Mouse (Mus musculus) lung, adult 2 months (tissue): ENCODE measurements around the gene Vwa3b.

Experiments used
- CTCF ChIP-seq: fragments of 200-500 bp; IDR thresholded peaks from 2 replicates; pipeline ENCODE4 v1.5.1; 2011; ENCODE audit warnings: mild to moderate bottlenecking, low read length, control low read depth; ENCODE audit not compliant: insufficient read depth
- POLR2A ChIP-seq: fragments of 200-500 bp; IDR thresholded peaks from 2 replicates; pipeline ENCODE4 v1.6.1; 2011; ENCODE audit warnings: low read depth, mild to moderate bottlenecking, control low read depth, low read length, borderline replicate concordance; ENCODE audit errors: extremely low read depth

DNA sequence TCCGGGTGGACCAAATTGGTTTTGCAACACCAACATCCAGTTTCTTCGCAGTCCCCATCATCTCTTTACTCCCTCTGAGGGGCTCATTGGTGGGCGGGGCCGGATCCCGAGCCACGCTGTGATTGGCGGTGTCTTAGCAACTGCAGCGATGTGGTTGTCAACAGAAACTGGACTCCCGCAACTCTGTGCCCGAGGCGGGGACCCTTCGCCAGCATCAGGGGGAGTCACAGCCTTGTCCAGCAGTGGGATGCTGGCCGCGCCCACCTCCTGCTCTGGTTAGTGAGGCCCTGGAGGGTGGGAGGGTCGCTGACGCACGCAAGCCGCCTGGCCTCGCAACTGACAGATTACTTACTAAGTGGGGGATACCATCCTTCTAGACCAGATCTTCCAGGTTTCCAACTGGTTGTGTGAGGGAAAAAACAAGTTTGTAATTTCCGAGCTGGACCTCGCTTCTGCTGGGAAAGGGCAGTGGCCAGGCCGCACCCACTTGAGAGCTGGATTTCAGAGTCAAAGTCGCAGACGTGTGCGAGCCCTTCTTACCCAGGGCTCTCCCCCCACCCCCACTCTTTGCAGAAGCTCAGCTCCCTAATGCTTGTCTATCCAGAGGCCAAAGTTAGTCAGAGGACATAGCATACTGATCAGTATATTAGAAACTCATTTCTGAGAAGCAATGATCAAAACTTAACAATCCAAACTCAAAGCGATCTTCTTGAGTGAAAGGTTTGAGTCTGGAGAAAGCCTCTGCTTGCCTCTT lies 2.9 kb downstream of the Vwa3b start:
- TF ChIP-seq POLR2A = no peak
- TF ChIP-seq CTCF = no peak
